17 mouse cellular contexts compared by ENCODE assay signal in the genomic region with DNA sequence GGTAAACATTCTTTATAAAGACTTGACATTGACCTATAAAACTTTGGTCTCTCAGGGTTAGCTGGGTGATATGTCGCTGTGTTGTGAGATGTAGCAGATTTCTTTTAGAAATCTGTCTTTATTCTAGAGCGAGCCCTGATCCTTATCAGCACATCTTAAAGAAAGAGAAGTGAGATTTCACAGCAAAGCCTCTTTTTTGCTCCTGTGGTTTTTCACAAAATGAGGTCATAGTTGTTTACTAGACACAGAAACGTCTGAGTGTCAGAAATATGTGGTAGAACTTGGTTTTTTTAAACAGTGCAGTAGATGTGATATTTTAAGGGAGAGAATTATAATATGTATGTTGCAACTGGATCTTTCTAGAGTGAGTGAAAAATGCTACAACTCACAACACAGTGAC. TPM values are rescaled to one million over a fixed set of nuclear protein-coding genes. Genes with fewer than 3 reads are reported as not detected.
DNase-seq lines count a peak whose midpoint lies in the region; ATAC-seq and TF ChIP-seq lines count a peak whose summit lies in the region.
"Had no signal": no experiment of that assay in that cellular context is flagged by ENCODE, and none has a peak within 500 bp of the region (broad histone marks: within the 10 kb centered on the region; RNA-seq: fewer than 3 reads in every experiment).

No protein-coding gene starts in this region.

- 6% methylated on average over 3 of the region's 3 CpGs for WGBS in spleen, adult 2 months
- 80% methylated on average over 3 of the region's 3 CpGs for WGBS in hindbrain, embryonic 12.5 days

- no peak overlapping the region for H3K9ac ChIP-seq in hindbrain, embryonic 12.5 days
- H3K9ac ChIP-seq: hindbrain, embryonic 14.5 days had no signal

- H3K36me3 ChIP-seq in spleen, adult 2 months (ENCODE audit: control insufficient read depth, insufficient read depth, low read length), result no peaks in the 10 kb centered on the region
- H3K36me3 ChIP-seq in hindbrain, embryonic 12.5 days, result no peaks in the 10 kb centered on the region

- peak; percentile 65 for ATAC-seq in granulocyte monocyte progenitor cell, adult 5-6 weeks (replicated peaks; ENCODE audit: poor library complexity, severe bottlenecking)
- ATAC-seq in neutrophil, adult 5-6 weeks (ENCODE audit: extremely low read depth, insufficient number of reproducible peaks, low FRiP score, poor library complexity, severe bottlenecking), result peak; percentile 21; the same call in 1 of the 2 replicates
- ATAC-seq in hindbrain, embryonic 12.5 days (ENCODE audit: low FRiP score), result no peak
- ATAC-seq: forebrain, embryonic 14.5 days had no signal

- H3K27me3 ChIP-seq in spleen, adult 2 months (ENCODE audit: control insufficient read depth, insufficient read depth, low read length), result no peaks in the 10 kb centered on the region
- no peaks in the 10 kb centered on the region for H3K27me3 ChIP-seq in hindbrain, embryonic 12.5 days

- no peak overlapping the region for H3K4me3 ChIP-seq in spleen, adult 2 months (ENCODE audit: extremely low read depth, insufficient read depth, insufficient read length)
- no peak overlapping the region for H3K4me3 ChIP-seq in hindbrain, embryonic 12.5 days
- H3K4me3 ChIP-seq: heart, adult 2 months had no signal

- peak in 1 of 2 experiments; percentile 62 for DNase-seq in spleen, adult 2 months (ENCODE audit: low read depth in 1 of 2, low spot score in 2 of 2)
- DNase-seq in spleen, postnatal 4 days (ENCODE audit: low spot score in 2 of 2), result no peak
- peak; percentile 45 to 69 for DNase-seq in CD8-positive naive resting alpha-beta T cell, adult 2 months (ENCODE audit: low read depth in 2 of 2, low spot score in 2 of 2)
- DNase-seq in left cerebral cortex, adult 11 months (ENCODE audit: low spot score), result no peak
- no peak for DNase-seq in left cerebral cortex, postnatal 36 days (ENCODE audit: low spot score in 2 of 2)
- DNase-seq: cerebellum, adult 9-10 months; heart, adult 2 months; lung, adult 18-20 months; spleen, adult 18-20 months had no signal

- no peak for TF ChIP-seq POLR2A in spleen, adult 2 months (IDR thresholded peaks at IDR 0.05; ENCODE audit: low read depth, low read length)

- H3K9me3 ChIP-seq in hindbrain, embryonic 12.5 days (replicated peaks), result no peaks in the 10 kb centered on the region

- intact Hi-C loops in left cerebral cortex, postnatal 36 days (cut with DNase I), result no loop called here

- H3K4me2 ChIP-seq in hindbrain, embryonic 12.5 days (replicated peaks), result no peak overlapping the region
- H3K4me2 ChIP-seq: hindbrain, embryonic 14.5 days had no signal

- H3K27ac ChIP-seq in spleen, adult 2 months (ENCODE audit: insufficient read depth, low read length), result peak overlapping the region; percentile 56; the same call in 1 of the 2 replicates
- H3K27ac ChIP-seq in hindbrain, embryonic 12.5 days, result no peak overlapping the region
- H3K27ac ChIP-seq: heart, adult 2 months; hindbrain, embryonic 14.5 days had no signal

- H3K4me1 ChIP-seq in spleen, adult 2 months (ENCODE audit: control insufficient read depth, insufficient read depth, insufficient read length), result peaks cover 16% of the 10 kb centered on the region; the same call in 1 of the 2 replicates
- no peaks in the 10 kb centered on the region for H3K4me1 ChIP-seq in hindbrain, embryonic 12.5 days

- TF ChIP-seq CTCF in spleen, adult 2 months (IDR thresholded peaks at IDR 0.05; ENCODE audit: extremely low read depth, insufficient read depth, insufficient read length, insufficient replicate concordance), result no peak

RNA-seq across cellular contexts. Expression of gene Il18r1, which starts 10.3 kb away (rescaled TPM):
- polyA plus RNA-seq in spleen, adult 2 months (2012; rRNA removed), result 2.2 and 2.3 TPM in 2 replicates
- total RNA-seq in granulocyte monocyte progenitor cell, adult 5-6 weeks (2014; fragmentation: Nextera tagmentation), result 2.8 TPM in 1 of 2 replicates, not detected in the other
- total RNA-seq in granulocyte monocyte progenitor cell, adult 5-6 weeks (2017), result 0.82 and 1.6 TPM in 2 replicates
- 15.3 and 18.0 TPM in 2 replicates for total RNA-seq in neutrophil, adult 5-6 weeks (2017)
- polyA plus RNA-seq in hindbrain, embryonic 12.5 days (2016; fragmentation: Nextera tagmentation; extraction: Ambion mirVana), result not detected in 2 replicates
- under 1 TPM in 1 of 2 experiments, not detected in 1; 0.09 TPM for total RNA-seq in left cerebral cortex, postnatal 36 days (2021)
- total RNA-seq: gastrocnemius, adult 18-20 months; layer of hippocampus, adult 18-20 months; left cerebral cortex, adult 8-10 months had no signal
- polyA plus RNA-seq: forebrain, embryonic 14.5 days; hindbrain, embryonic 14.5 days had no signal

RNA-seq across cellular contexts. Expression of gene Il18rap, which starts 39.5 kb away (rescaled TPM):
- polyA plus RNA-seq in spleen, adult 2 months (2012; rRNA removed), result 2.1 TPM in 2 replicates
- total RNA-seq in granulocyte monocyte progenitor cell, adult 5-6 weeks (2014; fragmentation: Nextera tagmentation), result 7.3 and 8.7 TPM in 2 replicates
- total RNA-seq in granulocyte monocyte progenitor cell, adult 5-6 weeks (2017), result 9.0 and 15.9 TPM in 2 replicates
- 144 and 170 TPM in 2 replicates for total RNA-seq in neutrophil, adult 5-6 weeks (2017)
- polyA plus RNA-seq in hindbrain, embryonic 12.5 days (2016; fragmentation: Nextera tagmentation; extraction: Ambion mirVana), result 0.12 and 0.16 TPM in 2 replicates
- not detected for total RNA-seq in left cerebral cortex, postnatal 36 days (2021)
- total RNA-seq: gastrocnemius, adult 18-20 months had no signal

RNA-seq across cellular contexts. Expression of gene Il1rl1, which starts 46.3 kb away (rescaled TPM):
- polyA plus RNA-seq in spleen, adult 2 months (2012; rRNA removed), result 0.69 and 0.89 TPM in 2 replicates
- 1.1 and 3.3 TPM in 2 replicates for total RNA-seq in granulocyte monocyte progenitor cell, adult 5-6 weeks (2014; fragmentation: Nextera tagmentation)
- total RNA-seq in granulocyte monocyte progenitor cell, adult 5-6 weeks (2017), result 2.0 and 2.1 TPM in 2 replicates
- total RNA-seq in neutrophil, adult 5-6 weeks (2017), result 3.6 and 4.1 TPM in 2 replicates
- polyA plus RNA-seq in hindbrain, embryonic 12.5 days (2016; fragmentation: Nextera tagmentation; extraction: Ambion mirVana), result 0.05 TPM in 2 replicates
- under 1 TPM; 0.35 to 0.48 TPM for total RNA-seq in left cerebral cortex, postnatal 36 days (2021)
- polyA plus RNA-seq: forebrain, embryonic 14.5 days had no signal

Comparison
In these comparisons a context has a peak if more than half of its experiments do, and no peak if none do; other contexts are left out.
1. DNase-seq: peak in CD8-positive naive resting alpha-beta T cell, adult 2 months (2 of 2); none in spleen, postnatal 4 days (0 of 2), left cerebral cortex, adult 11 months (single experiment) and left cerebral cortex, postnatal 36 days (0 of 2).